Mouse (Mus musculus): ENCODE results near the gene Mipep. TPM values are rescaled to one million over a fixed set of nuclear protein-coding genes. Genes with fewer than 3 reads are reported as not detected.
A peak's percentile ranks its signal among the peaks of the same experiment; 100 is the strongest.

Mipep gene
- polyA plus RNA-seq (2012; rRNA removed) = 8.1 and 8.9 TPM in 2 replicates

GRCm38 (mm10) chr14:60784427-60785315, at the start of gene Mipep:
Mipep (plus strand) TSS chr14:60784573.
- DNase-seq (ENCODE audit: low read depth, low spot score) = peak; percentile 91
- under 1% methylated on average over 61 of the region's 61 CpGs for WGBS

- WGBS = 56% methylated on average over 5 of the region's 5 CpGs
- no peak for DNase-seq (ENCODE audit: low read depth, low spot score)
Observed at GRCm38 (mm10) chr14:60735206-60735605, 49.2 kb upstream of the Mipep start.

- DNase-seq (ENCODE audit: low read depth, low spot score) = no peak
- 50% methylated on average over 13 of the region's 13 CpGs for WGBS
Observed at GRCm38 (mm10) chr14:60735848-60736547, 48.4 kb upstream of the Mipep start.

GRCm38 (mm10) chr14:60736591-60737192, 47.7 kb upstream of the Mipep start:
- 13% methylated on average over 4 of the region's 4 CpGs for WGBS
- DNase-seq (ENCODE audit: low read depth, low spot score) = no peak

- 53% methylated on average over 7 of the region's 7 CpGs for WGBS
- no peak for DNase-seq (ENCODE audit: low read depth, low spot score)
Observed at GRCm38 (mm10) chr14:60737202-60737611, 47.2 kb upstream of the Mipep start.

- WGBS = 35% methylated on average over 10 of the region's 10 CpGs
- no peak for DNase-seq (ENCODE audit: low read depth, low spot score)
Observed at GRCm38 (mm10) chr14:60738434-60738938, 45.9 kb upstream of the Mipep start.

- 52% methylated on average over 8 of the region's 9 CpGs for WGBS
- DNase-seq (ENCODE audit: low read depth, low spot score) = no peak
Observed at GRCm38 (mm10) chr14:60739155-60739554, 45.2 kb upstream of the Mipep start.

GRCm38 (mm10) chr14:60739616-60740015, 44.8 kb upstream of the Mipep start:
- WGBS = 68% methylated on average over 12 of the region's 12 CpGs
- DNase-seq (ENCODE audit: low read depth, low spot score) = no peak

GRCm38 (mm10) chr14:60740507-60740906, 43.9 kb upstream of the Mipep start:
- 71% methylated on average over 5 of the region's 5 CpGs for WGBS
- no peak for DNase-seq (ENCODE audit: low read depth, low spot score)

GRCm38 (mm10) chr14:60741033-60741432, 43.3 kb upstream of the Mipep start:
- WGBS = 57% methylated on average over 8 of the region's 8 CpGs
- no peak for DNase-seq (ENCODE audit: low read depth, low spot score)

GRCm38 (mm10) chr14:60741490-60741981, 42.8 kb upstream of the Mipep start:
- no peak for DNase-seq (ENCODE audit: low read depth, low spot score)

GRCm38 (mm10) chr14:60743681-60744080, 40.7 kb upstream of the Mipep start:
- DNase-seq (ENCODE audit: low read depth, low spot score) = no peak
- 89% methylated on average over 9 of the region's 9 CpGs for WGBS

More at GRCm38 (mm10) chr14:60741490-60741981, 42.8 kb upstream of the Mipep start:
- 55% methylated on average over 6 of the region's 6 CpGs for WGBS

- no peak for DNase-seq (ENCODE audit: low read depth, low spot score)
- 56% methylated on average over 6 of the region's 6 CpGs for WGBS
Observed at GRCm38 (mm10) chr14:60745201-60745600, 39.2 kb upstream of the Mipep start.

GRCm38 (mm10) chr14:60746141-60746540, 38.2 kb upstream of the Mipep start:
- 95% methylated on average over 10 of the region's 10 CpGs for WGBS
- DNase-seq (ENCODE audit: low read depth, low spot score) = no peak

GRCm38 (mm10) chr14:60747154-60747870, 37.1 kb upstream of the Mipep start:
- no peak for DNase-seq (ENCODE audit: low read depth, low spot score)
- 89% methylated on average over 21 of the region's 21 CpGs for WGBS

- DNase-seq (ENCODE audit: low read depth, low spot score) = no peak
- 76% methylated on average over 12 of the region's 12 CpGs for WGBS
Observed at GRCm38 (mm10) chr14:60749880-60750279, 34.5 kb upstream of the Mipep start.

- no peak for DNase-seq (ENCODE audit: low read depth, low spot score)
- WGBS = 93% methylated on average over 16 of the region's 16 CpGs
Observed at GRCm38 (mm10) chr14:60751581-60751980, 32.8 kb upstream of the Mipep start.

GRCm38 (mm10) chr14:60752892-60753800, 31.2 kb upstream of the Mipep start:
- 86% methylated on average over 14 of the region's 14 CpGs for WGBS
- no peak for DNase-seq (ENCODE audit: low read depth, low spot score)
